Mouse (Mus musculus): ENCODE results near the gene Mtpn. TPM values are rescaled to one million over a fixed set of nuclear protein-coding genes. Genes with fewer than 3 reads are reported as not detected.

The Mtpn gene
- polyA plus RNA-seq, 1 experiment from 2014 or later: 162 TPM

- Histone ChIP-seq H3K9ac (replicated peaks; ENCODE audit: low read length) (no peak overlapping the region), H3K27ac (replicated peaks; ENCODE audit: low read depth, low read length) (no peak overlapping the region), H3K4me1 (ENCODE audit: control insufficient read depth, insufficient read depth, low read length) (peaks cover 13% of the 10 kb centered on the region), H3K36me3 (ENCODE audit: control insufficient read depth, insufficient read depth, low read length) (no peaks in the 10 kb centered on the region), H3K4me2 (ENCODE audit: low read length) (no peak overlapping the region), H3K4me3 (replicated peaks; ENCODE audit: low read depth, low read length) (no peak overlapping the region), H3K27me3 (ENCODE audit: control insufficient read depth, insufficient read depth, low read length) (no peaks in the 10 kb centered on the region), H3K9me3 (ENCODE audit: control insufficient read depth, low read length) (no peaks in the 10 kb centered on the region)
- WGBS: 91% methylated on average over 7 of the region's 7 CpGs
- DNase-seq: no peak
- no peak for ATAC-seq (ENCODE audit: low FRiP score, low TSS enrichment)
Observed at GRCm38 (mm10) chr6:35536021-35536420, 3.7 kb downstream of the Mtpn start.

GRCm38 (mm10) chr6:35513362-35513761 lies 26.3 kb downstream of the Mtpn start:
- no peaks in the 10 kb centered on the region for H3K27me3 ChIP-seq (ENCODE audit: control insufficient read depth, insufficient read depth, low read length)
- no peak overlapping the region for H3K4me3 ChIP-seq (replicated peaks; ENCODE audit: low read depth, low read length)
- H3K27ac ChIP-seq (replicated peaks; ENCODE audit: low read depth, low read length): no peak overlapping the region
- peaks cover 23% of the 10 kb centered on the region for H3K36me3 ChIP-seq (ENCODE audit: control insufficient read depth, insufficient read depth, low read length)
- H3K9ac ChIP-seq (replicated peaks; ENCODE audit: low read length): no peak overlapping the region
- H3K9me3 ChIP-seq (ENCODE audit: control insufficient read depth, low read length): no peaks in the 10 kb centered on the region
- H3K4me1 ChIP-seq (ENCODE audit: control insufficient read depth, insufficient read depth, low read length): no peaks in the 10 kb centered on the region
- no peak for ATAC-seq (ENCODE audit: low FRiP score, low TSS enrichment)
- no peak overlapping the region for H3K4me2 ChIP-seq (ENCODE audit: low read length)
- DNase-seq: no peak

- 100% methylated on average over 2 of the region's 2 CpGs for WGBS
- Histone ChIP-seq H3K4me3 (replicated peaks; ENCODE audit: low read depth, low read length) (no peak overlapping the region), H3K9me3 (ENCODE audit: control insufficient read depth, low read length) (no peaks in the 10 kb centered on the region), H3K4me2 (ENCODE audit: low read length) (no peak overlapping the region), H3K27ac (replicated peaks; ENCODE audit: low read depth, low read length) (no peak overlapping the region), H3K9ac (replicated peaks; ENCODE audit: low read length) (no peak overlapping the region), H3K27me3 (ENCODE audit: control insufficient read depth, insufficient read depth, low read length) (no peaks in the 10 kb centered on the region), H3K36me3 (ENCODE audit: control insufficient read depth, insufficient read depth, low read length) (0 out of 2 replicates have a peak, but pooled peaks cover 3% of the 10 kb centered on the region), H3K4me1 (ENCODE audit: control insufficient read depth, insufficient read depth, low read length) (no peaks in the 10 kb centered on the region)
- ATAC-seq (ENCODE audit: low FRiP score, low TSS enrichment) (no peak), DNase-seq (no peak)
Observed at GRCm38 (mm10) chr6:35504781-35505180, 34.9 kb downstream of the Mtpn start.

DNA sequence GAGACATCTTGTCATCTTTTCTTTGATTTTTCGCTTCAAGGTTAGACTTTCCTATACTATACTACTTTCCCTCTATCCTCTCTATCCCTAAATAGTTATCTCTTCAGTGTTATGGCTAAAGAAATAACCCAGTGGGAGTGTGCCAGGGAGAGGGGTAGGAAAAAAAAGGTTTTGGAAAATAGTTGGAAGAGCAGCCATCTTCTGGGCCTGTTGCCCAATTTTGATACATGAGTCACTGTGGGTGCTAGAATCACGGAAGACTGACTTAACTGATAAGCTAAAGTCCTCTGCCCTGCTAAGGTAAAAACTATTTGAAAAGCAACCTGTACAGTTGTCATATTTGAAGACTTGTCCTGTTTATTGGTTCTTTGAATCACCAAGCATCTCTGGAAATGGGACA lies 36.8 kb downstream of the Mtpn start:
- DNase-seq: no peak
- no peak for ATAC-seq (ENCODE audit: low FRiP score, low TSS enrichment)
- H3K4me2 ChIP-seq (ENCODE audit: low read length): no peak overlapping the region

GRCm38 (mm10) chr6:35499978-35500667 lies 39.6 kb downstream of the Mtpn start:
- Histone ChIP-seq H3K27me3 (ENCODE audit: control insufficient read depth, insufficient read depth, low read length) (no peaks in the 10 kb centered on the region), H3K36me3 (ENCODE audit: control insufficient read depth, insufficient read depth, low read length) (no peaks in the 10 kb centered on the region), H3K27ac (replicated peaks; ENCODE audit: low read depth, low read length) (no peak overlapping the region), H3K9me3 (ENCODE audit: control insufficient read depth, low read length) (no peaks in the 10 kb centered on the region), H3K4me3 (replicated peaks; ENCODE audit: low read depth, low read length) (no peak overlapping the region), H3K4me1 (ENCODE audit: control insufficient read depth, insufficient read depth, low read length) (no peaks in the 10 kb centered on the region), H3K4me2 (ENCODE audit: low read length) (no peak overlapping the region), H3K9ac (replicated peaks; ENCODE audit: low read length) (no peak overlapping the region)
- ATAC-seq (ENCODE audit: low FRiP score, low TSS enrichment) (no peak), DNase-seq (no peak)
- 96% methylated on average over 5 of the region's 5 CpGs for WGBS

More for the DNA sequence above, 36.8 kb downstream of the Mtpn start:
- no peaks in the 10 kb centered on the region for H3K9me3 ChIP-seq (ENCODE audit: control insufficient read depth, low read length)
- H3K27me3 ChIP-seq (ENCODE audit: control insufficient read depth, insufficient read depth, low read length): no peaks in the 10 kb centered on the region
- H3K27ac ChIP-seq (replicated peaks; ENCODE audit: low read depth, low read length): no peak overlapping the region
- H3K4me3 ChIP-seq (replicated peaks; ENCODE audit: low read depth, low read length): no peak overlapping the region
- H3K36me3 ChIP-seq (ENCODE audit: control insufficient read depth, insufficient read depth, low read length): 0 out of 2 replicates have a peak, but pooled peaks cover 1% of the 10 kb centered on the region
- no peak overlapping the region for H3K9ac ChIP-seq (replicated peaks; ENCODE audit: low read length)
- 89% methylated on average over 2 of the region's 2 CpGs for WGBS
- H3K4me1 ChIP-seq (ENCODE audit: control insufficient read depth, insufficient read depth, low read length): no peaks in the 10 kb centered on the region

DNA sequence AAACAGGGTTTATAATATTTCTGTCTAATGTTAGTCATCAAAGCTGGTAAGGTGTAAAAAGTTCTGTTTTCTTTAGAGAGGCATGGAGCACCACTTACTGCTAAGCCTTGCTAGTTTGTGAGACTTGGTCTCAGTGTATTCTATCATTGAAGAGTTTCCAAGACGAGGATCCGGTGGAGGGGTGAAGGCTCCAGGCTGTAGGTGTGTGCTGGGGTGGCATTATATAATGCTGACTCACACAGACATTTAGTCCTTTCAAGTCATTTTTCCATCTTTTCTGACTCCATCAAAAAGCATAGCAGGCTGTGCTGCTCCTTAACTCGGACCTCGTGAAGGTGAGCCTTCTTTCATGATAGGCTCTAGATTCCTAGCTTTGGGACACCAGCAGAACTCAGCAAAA lies 42.3 kb downstream of the Mtpn start:
- H3K4me3 ChIP-seq (replicated peaks; ENCODE audit: low read depth, low read length): no peak overlapping the region
- no peak overlapping the region for H3K4me2 ChIP-seq (ENCODE audit: low read length)
- DNase-seq: no peak
- 94% methylated on average over 4 of the region's 4 CpGs for WGBS
- no peaks in the 10 kb centered on the region for H3K27me3 ChIP-seq (ENCODE audit: control insufficient read depth, insufficient read depth, low read length)
- ATAC-seq (ENCODE audit: low FRiP score, low TSS enrichment): no peak
- no peaks in the 10 kb centered on the region for H3K36me3 ChIP-seq (ENCODE audit: control insufficient read depth, insufficient read depth, low read length)
- no peak overlapping the region for H3K9ac ChIP-seq (replicated peaks; ENCODE audit: low read length)
- no peaks in the 10 kb centered on the region for H3K9me3 ChIP-seq (ENCODE audit: control insufficient read depth, low read length)
- H3K27ac ChIP-seq (replicated peaks; ENCODE audit: low read depth, low read length): no peak overlapping the region
- H3K4me1 ChIP-seq (ENCODE audit: control insufficient read depth, insufficient read depth, low read length): no peaks in the 10 kb centered on the region

- 88% methylated on average over 6 of the region's 6 CpGs for WGBS
- no peak overlapping the region for H3K9ac ChIP-seq (replicated peaks; ENCODE audit: low read length)
Observed at GRCm38 (mm10) chr6:35493851-35494250, 45.8 kb downstream of the Mtpn start.

DNA sequence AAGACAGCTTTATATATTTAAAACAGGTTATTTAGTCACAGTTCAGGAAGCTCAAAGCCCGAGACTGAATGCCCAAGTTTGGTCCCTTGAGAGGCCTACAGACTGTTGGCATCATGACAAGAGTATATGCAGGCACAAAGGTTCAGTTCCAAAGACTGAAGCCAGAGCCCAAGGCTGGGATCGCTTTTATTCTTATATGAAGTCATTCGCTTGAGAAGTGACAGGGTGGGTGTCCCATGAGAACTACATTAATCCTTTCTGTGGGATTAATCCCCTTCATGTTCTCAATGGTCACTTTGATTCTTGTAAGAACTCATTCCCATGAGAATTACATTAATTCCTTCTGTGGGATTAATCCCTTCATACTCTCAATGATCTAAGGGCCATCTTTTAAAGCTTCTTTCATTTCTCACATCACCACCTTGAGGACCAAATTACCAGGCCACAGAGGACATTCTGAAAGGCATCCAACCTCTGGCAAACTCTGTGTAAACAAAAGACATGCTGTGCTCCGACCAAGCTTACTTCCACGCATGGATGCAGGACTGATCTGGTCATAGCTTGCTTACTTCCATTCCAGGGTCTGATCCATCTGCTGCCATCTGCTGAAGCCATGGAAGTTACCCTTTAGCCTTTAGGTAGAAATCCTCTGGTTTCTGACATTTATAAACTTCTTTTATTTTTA lies 59.9 kb downstream of the Mtpn start:
- peak; percentile 81 for ATAC-seq (ENCODE audit: low FRiP score, low TSS enrichment)
- Histone ChIP-seq H3K4me3 (replicated peaks; ENCODE audit: low read depth, low read length) (no peak overlapping the region), H3K9ac (replicated peaks; ENCODE audit: low read length) (no peak overlapping the region), H3K4me2 (ENCODE audit: low read length) (no peak overlapping the region), H3K27me3 (ENCODE audit: control insufficient read depth, insufficient read depth, low read length) (peaks cover 2% of the 10 kb centered on the region; the same call in 1 of the 2 replicates), H3K9me3 (ENCODE audit: control insufficient read depth, low read length) (no peaks in the 10 kb centered on the region), H3K36me3 (ENCODE audit: control insufficient read depth, insufficient read depth, low read length) (no peaks in the 10 kb centered on the region), H3K4me1 (ENCODE audit: control insufficient read depth, insufficient read depth, low read length) (no peaks in the 10 kb centered on the region), H3K27ac (replicated peaks; ENCODE audit: low read depth, low read length) (no peak overlapping the region)
- peak; percentile 82 for DNase-seq
- WGBS: 13% methylated on average over 5 of the region's 5 CpGs

More at GRCm38 (mm10) chr6:35493851-35494250, 45.8 kb downstream of the Mtpn start:
- DNase-seq (no peak), ATAC-seq (ENCODE audit: low FRiP score, low TSS enrichment) (no peak)
- no peaks in the 10 kb centered on the region for H3K27me3 ChIP-seq (ENCODE audit: control insufficient read depth, insufficient read depth, low read length)
- H3K4me2 ChIP-seq (ENCODE audit: low read length): no peak overlapping the region
- no peaks in the 10 kb centered on the region for H3K9me3 ChIP-seq (ENCODE audit: control insufficient read depth, low read length)
- H3K4me3 ChIP-seq (replicated peaks; ENCODE audit: low read depth, low read length): no peak overlapping the region
- H3K36me3 ChIP-seq (ENCODE audit: control insufficient read depth, insufficient read depth, low read length): no peaks in the 10 kb centered on the region
- H3K4me1 ChIP-seq (ENCODE audit: control insufficient read depth, insufficient read depth, low read length): no peaks in the 10 kb centered on the region
- no peak overlapping the region for H3K27ac ChIP-seq (replicated peaks; ENCODE audit: low read depth, low read length)

- H3K4me3 ChIP-seq (replicated peaks; ENCODE audit: low read depth, low read length): no peak overlapping the region
- 84% methylated on average over 1 of the region's 1 CpGs for WGBS
- DNase-seq: no peak
Observed at GRCm38 (mm10) chr6:35476830-35477229, 62.9 kb downstream of the Mtpn start.

More at GRCm38 (mm10) chr6:35476830-35477229, 62.9 kb downstream of the Mtpn start:
- no peak overlapping the region for H3K9ac ChIP-seq (replicated peaks; ENCODE audit: low read length)
- no peak overlapping the region for H3K27ac ChIP-seq (replicated peaks; ENCODE audit: low read depth, low read length)
- no peaks in the 10 kb centered on the region for H3K9me3 ChIP-seq (ENCODE audit: control insufficient read depth, low read length)
- no peak for ATAC-seq (ENCODE audit: low FRiP score, low TSS enrichment)
- no peak overlapping the region for H3K4me2 ChIP-seq (ENCODE audit: low read length)
- H3K27me3 ChIP-seq (ENCODE audit: control insufficient read depth, insufficient read depth, low read length): no peaks in the 10 kb centered on the region
- H3K4me1 ChIP-seq (ENCODE audit: control insufficient read depth, insufficient read depth, low read length): no peaks in the 10 kb centered on the region
- H3K36me3 ChIP-seq (ENCODE audit: control insufficient read depth, insufficient read depth, low read length): no peaks in the 10 kb centered on the region
